Mouse (Mus musculus): Measurements from ENCODE around the gene Selenom. TPM values are rescaled to one million over a fixed set of nuclear protein-coding genes. Genes with fewer than 3 reads are reported as not detected.

Gene Selenom
- polyA plus RNA-seq, 1 experiment from 2014 or later, result 127 TPM

GRCm38 (mm10) chr11:3519051-3519726 lies 4.7 kb downstream of the Selenom start:
- H3K9me3 ChIP-seq (ENCODE audit: control insufficient read depth, low read length), result no peaks in the 10 kb centered on the region
- H3K4me2 ChIP-seq (ENCODE audit: low read depth, low read length), result no peak overlapping the region
- no peaks in the 10 kb centered on the region for H3K36me3 ChIP-seq (ENCODE audit: control insufficient read depth, insufficient read depth, low read length)
- WGBS, result 77% methylated on average over 4 of the region's 4 CpGs
- H3K27ac ChIP-seq (ENCODE audit: low read depth, low read length), result no peak overlapping the region
- no peak overlapping the region for H3K9ac ChIP-seq (replicated peaks; ENCODE audit: low read depth, low read length)
- ATAC-seq (ENCODE audit: low read depth), result no peak
- peaks cover 9% of the 10 kb centered on the region for H3K27me3 ChIP-seq (ENCODE audit: control insufficient read depth, insufficient read depth, low read length)
- no peak overlapping the region for H3K4me3 ChIP-seq (ENCODE audit: low read depth, low read length)
- peaks cover 19% of the 10 kb centered on the region; the same call in 1 of the 2 replicates for H3K4me1 ChIP-seq (ENCODE audit: control insufficient read depth, insufficient read depth, low read length)

DNA sequence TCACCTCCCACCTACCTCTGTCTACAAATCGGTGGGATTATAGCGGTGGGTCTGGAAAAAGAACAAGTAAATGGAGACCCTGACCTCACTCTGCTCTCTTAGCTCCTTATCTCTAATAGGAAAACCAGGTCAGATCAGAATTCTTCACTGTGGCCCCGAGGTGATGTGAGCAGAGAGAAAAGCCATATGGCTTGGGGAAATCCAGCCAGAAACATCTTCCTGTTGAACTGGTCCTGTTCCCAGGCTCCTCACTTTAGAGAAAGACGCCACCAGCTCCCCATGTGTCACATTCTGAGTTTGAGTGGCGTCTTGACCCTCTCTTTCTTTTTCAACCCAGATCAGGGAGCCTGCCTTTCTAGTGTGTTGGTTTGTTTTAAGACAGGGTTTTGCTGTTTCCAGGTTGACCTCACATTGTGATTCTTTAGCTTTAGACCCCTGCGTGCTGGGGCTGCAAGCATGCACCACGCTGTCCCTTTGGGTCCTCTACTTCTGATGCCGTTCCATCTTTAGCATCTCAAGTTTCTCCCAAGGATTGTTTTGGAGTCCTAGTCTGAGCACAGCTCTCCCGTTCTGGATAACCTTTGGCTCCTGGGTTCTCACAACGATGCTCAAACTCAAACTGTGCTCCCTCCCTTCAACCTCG lies 5.4 kb downstream of the Selenom start:
- Histone ChIP-seq H3K9ac (replicated peaks; ENCODE audit: low read depth, low read length) (no peak overlapping the region), H3K4me1 (ENCODE audit: control insufficient read depth, insufficient read depth, low read length) (peaks cover 16% of the 10 kb centered on the region; the same call in 1 of the 2 replicates), H3K27me3 (ENCODE audit: control insufficient read depth, insufficient read depth, low read length) (peaks cover 9% of the 10 kb centered on the region), H3K4me2 (ENCODE audit: low read depth, low read length) (no peak overlapping the region), H3K27ac (ENCODE audit: low read depth, low read length) (no peak overlapping the region), H3K9me3 (ENCODE audit: control insufficient read depth, low read length) (no peaks in the 10 kb centered on the region), H3K36me3 (ENCODE audit: control insufficient read depth, insufficient read depth, low read length) (no peaks in the 10 kb centered on the region), H3K4me3 (ENCODE audit: low read depth, low read length) (no peak overlapping the region)
- WGBS, result 87% methylated on average over 11 of the region's 11 CpGs
- no peak for ATAC-seq (ENCODE audit: low read depth)

- Histone ChIP-seq H3K4me1 (ENCODE audit: control insufficient read depth, insufficient read depth, low read length) (peaks cover 9% of the 10 kb centered on the region; the same call in 1 of the 2 replicates), H3K27ac (ENCODE audit: low read depth, low read length) (no peak overlapping the region), H3K36me3 (ENCODE audit: control insufficient read depth, insufficient read depth, low read length) (no peaks in the 10 kb centered on the region), H3K4me2 (ENCODE audit: low read depth, low read length) (no peak overlapping the region), H3K9me3 (ENCODE audit: control insufficient read depth, low read length) (no peaks in the 10 kb centered on the region), H3K9ac (replicated peaks; ENCODE audit: low read depth, low read length) (no peak overlapping the region), H3K27me3 (ENCODE audit: control insufficient read depth, insufficient read depth, low read length) (peaks cover 4% of the 10 kb centered on the region), H3K4me3 (ENCODE audit: low read depth, low read length) (no peak overlapping the region)
- no peak for ATAC-seq (ENCODE audit: low read depth)
- 81% methylated on average over 14 of the region's 14 CpGs for WGBS
Measured at GRCm38 (mm10) chr11:3520919-3521318, 6.4 kb downstream of the Selenom start.

DNA sequence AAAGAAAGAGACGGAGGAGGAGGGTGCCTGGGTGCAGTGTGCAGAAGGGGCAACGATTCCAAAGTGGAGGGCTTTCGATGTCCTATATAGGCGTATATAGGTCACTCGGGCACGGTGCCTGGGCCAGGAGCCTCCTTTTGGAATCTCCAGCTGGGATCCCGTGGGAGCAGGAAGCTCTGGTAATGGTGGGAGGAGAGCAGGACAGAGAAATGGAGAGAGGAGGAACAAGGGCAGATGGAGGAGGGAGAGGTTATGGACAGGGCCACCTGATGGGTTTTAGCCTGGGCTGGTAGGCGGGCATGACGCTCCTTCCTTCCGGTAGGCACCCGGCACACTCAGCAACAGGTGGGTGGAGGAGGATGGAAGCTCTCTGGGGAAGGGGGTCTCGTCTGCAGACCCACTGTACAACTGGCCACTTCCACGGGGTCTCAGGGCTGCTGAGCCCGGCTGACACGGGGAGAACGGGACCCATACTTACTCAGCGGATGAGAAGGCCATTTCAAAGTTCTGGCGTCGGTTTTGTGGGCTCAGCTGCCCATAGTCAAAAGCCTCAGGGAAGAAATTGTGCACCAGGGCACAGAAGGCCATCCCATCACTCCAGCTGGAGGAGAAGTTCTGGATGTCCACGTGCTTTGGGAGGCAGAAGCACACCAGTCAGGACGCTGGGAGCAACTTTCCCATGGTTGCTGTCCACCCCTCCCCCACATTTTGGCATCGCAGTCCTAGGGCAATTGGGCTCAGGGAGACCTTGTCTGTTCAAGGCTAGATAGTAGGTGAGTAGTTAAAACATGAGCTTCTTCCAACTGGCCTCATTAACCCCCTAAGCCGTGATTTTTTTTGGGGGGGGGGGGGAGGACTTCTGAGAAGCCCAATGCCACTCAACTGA lies 7.1 kb downstream of the Selenom start:
- Histone ChIP-seq H3K36me3 (ENCODE audit: control insufficient read depth, insufficient read depth, low read length) (no peaks in the 10 kb centered on the region), H3K27me3 (ENCODE audit: control insufficient read depth, insufficient read depth, low read length) (peaks cover 4% of the 10 kb centered on the region), H3K4me1 (ENCODE audit: control insufficient read depth, insufficient read depth, low read length) (peaks cover 9% of the 10 kb centered on the region; the same call in 1 of the 2 replicates), H3K4me3 (ENCODE audit: low read depth, low read length) (no peak overlapping the region), H3K27ac (ENCODE audit: low read depth, low read length) (no peak overlapping the region), H3K9ac (replicated peaks; ENCODE audit: low read depth, low read length) (no peak overlapping the region), H3K4me2 (ENCODE audit: low read depth, low read length) (no peak overlapping the region), H3K9me3 (ENCODE audit: control insufficient read depth, low read length) (no peaks in the 10 kb centered on the region)
- WGBS, result 87% methylated on average over 23 of the region's 23 CpGs
- ATAC-seq (ENCODE audit: low read depth), result no peak

DNA sequence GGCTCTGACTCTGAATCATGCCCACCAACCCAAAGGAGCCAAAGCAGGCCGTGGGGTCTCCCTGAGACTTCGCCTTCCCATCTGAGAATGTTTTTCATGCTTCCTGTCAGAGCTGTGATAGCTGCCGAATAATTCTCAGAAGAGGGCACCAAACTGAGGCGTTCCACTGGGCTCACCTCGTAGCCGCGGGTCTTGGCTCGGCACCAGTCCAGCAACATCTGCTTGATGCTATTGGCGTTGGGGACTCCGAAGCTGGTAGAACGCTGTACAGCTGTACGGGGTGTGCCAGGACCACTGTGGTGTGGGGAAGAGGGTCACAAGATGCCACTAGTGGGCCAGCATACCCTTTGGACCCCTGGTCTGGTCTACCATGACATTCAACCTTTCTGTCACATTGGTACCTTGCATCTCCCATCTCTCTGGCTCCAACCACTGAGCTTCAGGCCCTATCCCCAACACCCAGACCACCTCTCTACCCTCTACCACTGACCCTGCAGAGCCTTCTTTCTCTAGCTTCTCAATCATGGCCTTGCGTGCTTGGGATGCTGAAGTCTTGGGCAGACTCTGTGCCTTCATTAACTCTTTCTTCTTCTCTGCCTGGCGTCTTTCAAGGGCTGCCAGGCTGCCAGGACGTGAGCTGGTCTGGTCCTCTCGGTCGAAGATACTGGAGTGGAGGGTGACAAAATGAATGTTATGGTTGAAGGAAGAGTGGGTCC lies 8.0 kb downstream of the Selenom start:
- H3K4me2 ChIP-seq (ENCODE audit: low read depth, low read length), result no peak overlapping the region
- H3K9me3 ChIP-seq (ENCODE audit: control insufficient read depth, low read length), result no peaks in the 10 kb centered on the region
- H3K27ac ChIP-seq (ENCODE audit: low read depth, low read length), result no peak overlapping the region
- no peaks in the 10 kb centered on the region for H3K36me3 ChIP-seq (ENCODE audit: control insufficient read depth, insufficient read depth, low read length)
- ATAC-seq (ENCODE audit: low read depth), result no peak
- no peak overlapping the region for H3K4me3 ChIP-seq (ENCODE audit: low read depth, low read length)
- H3K27me3 ChIP-seq (ENCODE audit: control insufficient read depth, insufficient read depth, low read length), result peaks cover 4% of the 10 kb centered on the region; the same call in 1 of the 2 replicates
- 96% methylated on average over 17 of the region's 17 CpGs for WGBS
- H3K4me1 ChIP-seq (ENCODE audit: control insufficient read depth, insufficient read depth, low read length), result 0 out of 2 replicates have a peak, but pooled peaks cover 4% of the 10 kb centered on the region
- H3K9ac ChIP-seq (replicated peaks; ENCODE audit: low read depth, low read length), result no peak overlapping the region

DNA sequence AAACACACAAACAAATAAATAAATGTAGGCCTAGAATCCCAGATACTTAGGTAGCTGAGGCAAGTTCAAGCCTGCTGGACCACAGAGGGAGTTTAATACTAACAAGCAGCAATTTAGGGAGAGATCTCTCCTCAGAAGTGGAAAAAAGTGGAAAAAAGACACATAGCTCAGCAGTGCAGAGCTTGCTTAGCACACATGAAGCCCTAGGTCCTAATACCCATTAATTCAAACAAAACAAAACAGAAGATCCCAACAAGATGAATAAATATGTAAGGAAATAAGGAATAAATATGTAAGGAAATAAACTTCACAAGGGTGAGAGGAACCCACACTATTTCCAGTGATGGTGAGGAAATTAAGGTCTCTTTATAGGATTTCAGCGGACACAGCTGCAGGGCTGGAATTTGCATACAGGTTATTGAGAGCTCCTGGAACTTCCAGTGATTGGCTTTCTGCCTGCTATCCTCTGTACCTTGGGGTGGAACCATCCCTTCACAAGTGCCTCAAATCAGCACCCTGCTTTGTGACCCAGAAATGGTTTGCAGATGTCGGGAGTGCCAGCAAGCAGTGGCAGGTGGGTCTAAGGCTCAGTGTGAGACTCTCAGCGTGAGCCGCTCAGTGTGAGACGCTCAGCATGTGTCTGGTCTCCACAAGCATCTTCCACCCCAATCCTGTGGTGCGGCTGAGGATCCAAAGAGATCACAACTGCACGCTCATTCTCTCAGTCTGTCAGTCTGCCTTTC lies 9.5 kb downstream of the Selenom start:
- H3K9ac ChIP-seq (replicated peaks; ENCODE audit: low read depth, low read length), result no peak overlapping the region
- H3K4me1 ChIP-seq (ENCODE audit: control insufficient read depth, insufficient read depth, low read length), result no peaks in the 10 kb centered on the region
- no peaks in the 10 kb centered on the region for H3K9me3 ChIP-seq (ENCODE audit: control insufficient read depth, low read length)
- no peaks in the 10 kb centered on the region for H3K36me3 ChIP-seq (ENCODE audit: control insufficient read depth, insufficient read depth, low read length)
- ATAC-seq (ENCODE audit: low read depth), result no peak
- H3K27ac ChIP-seq (ENCODE audit: low read depth, low read length), result no peak overlapping the region
- no peak overlapping the region for H3K4me3 ChIP-seq (ENCODE audit: low read depth, low read length)
- 79% methylated on average over 7 of the region's 7 CpGs for WGBS
- no peak overlapping the region for H3K4me2 ChIP-seq (ENCODE audit: low read depth, low read length)
- H3K27me3 ChIP-seq (ENCODE audit: control insufficient read depth, insufficient read depth, low read length), result no peaks in the 10 kb centered on the region

DNA sequence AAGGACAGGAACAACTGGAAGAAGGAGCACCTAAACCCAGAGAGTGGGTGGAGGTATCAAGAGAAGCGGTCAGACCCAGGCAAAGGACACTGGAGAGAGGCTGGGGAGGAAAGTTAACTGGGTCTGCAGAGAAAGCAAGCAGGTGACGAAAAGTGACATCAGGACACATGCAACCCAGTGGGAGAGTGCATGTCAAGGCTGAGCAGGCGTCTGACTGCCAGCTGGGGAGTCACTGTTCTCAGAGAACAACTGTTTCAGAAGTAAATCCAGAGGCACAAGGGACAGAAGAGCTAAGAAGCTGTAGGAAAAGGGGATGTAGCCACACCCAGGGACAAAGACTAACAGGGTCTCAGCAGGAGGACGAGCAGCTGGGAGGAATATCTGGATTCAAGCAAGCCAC lies 11.1 kb downstream of the Selenom start:
- no peaks in the 10 kb centered on the region for H3K4me1 ChIP-seq (ENCODE audit: control insufficient read depth, insufficient read depth, low read length)
- H3K27me3 ChIP-seq (ENCODE audit: control insufficient read depth, insufficient read depth, low read length), result no peaks in the 10 kb centered on the region
- ATAC-seq (ENCODE audit: low read depth), result no peak
- no peak overlapping the region for H3K4me2 ChIP-seq (ENCODE audit: low read depth, low read length)
- no peaks in the 10 kb centered on the region for H3K36me3 ChIP-seq (ENCODE audit: control insufficient read depth, insufficient read depth, low read length)
- no peak overlapping the region for H3K4me3 ChIP-seq (ENCODE audit: low read depth, low read length)
- 84% methylated on average over 4 of the region's 4 CpGs for WGBS
- H3K9me3 ChIP-seq (ENCODE audit: control insufficient read depth, low read length), result no peaks in the 10 kb centered on the region
- no peak overlapping the region for H3K9ac ChIP-seq (replicated peaks; ENCODE audit: low read depth, low read length)
- H3K27ac ChIP-seq (ENCODE audit: low read depth, low read length), result no peak overlapping the region

GRCm38 (mm10) chr11:3526207-3526606 lies 11.7 kb downstream of the Selenom start:
- Histone ChIP-seq H3K9ac (replicated peaks; ENCODE audit: low read depth, low read length) (no peak overlapping the region), H3K27me3 (ENCODE audit: control insufficient read depth, insufficient read depth, low read length) (no peaks in the 10 kb centered on the region), H3K4me3 (ENCODE audit: low read depth, low read length) (no peak overlapping the region), H3K9me3 (ENCODE audit: control insufficient read depth, low read length) (no peaks in the 10 kb centered on the region), H3K4me2 (ENCODE audit: low read depth, low read length) (no peak overlapping the region), H3K36me3 (ENCODE audit: control insufficient read depth, insufficient read depth, low read length) (no peaks in the 10 kb centered on the region), H3K4me1 (ENCODE audit: control insufficient read depth, insufficient read depth, low read length) (no peaks in the 10 kb centered on the region), H3K27ac (ENCODE audit: low read depth, low read length) (no peak overlapping the region)
- 77% methylated on average over 9 of the region's 9 CpGs for WGBS
- no peak for ATAC-seq (ENCODE audit: low read depth)
